Mouse (Mus musculus) midbrain, embryonic 10.5 days (tissue): ENCODE results near the gene BC048507. TPM values are rescaled to one million over a fixed set of nuclear protein-coding genes. Genes with fewer than 3 reads are reported as not detected.
"Not testable (repeated sequence)": the region's sequence is repeated elsewhere in the genome, so short reads cannot be mapped to it uniquely, and the experiment has no call there.

ENCODE experiments used
- DNase-seq: peaks from one replicate; pipeline ENCODE4 v3.0.0-alpha.2; 2017; ENCODE audit warnings: low spot score
- H3K27ac ChIP-seq: fragments of 300-500 bp; sonication (generic); replicated peaks from 2 replicates; pipeline ENCODE4 v1.5.1; 2016; ENCODE audit warnings: mild to moderate bottlenecking
- H3K27me3 ChIP-seq: fragments of 300-500 bp; sonication (generic); 2 replicates; pipeline ENCODE4 v1.6.1; 2016; ENCODE audit warnings: low read depth, mild to moderate bottlenecking; ENCODE audit not compliant: poor library complexity, severe bottlenecking
- H3K36me3 ChIP-seq: fragments of 300-500 bp; sonication (generic); 2 replicates; pipeline ENCODE4 v1.6.1; 2016; ENCODE audit warnings: mild to moderate bottlenecking, moderate library complexity
- H3K4me1 ChIP-seq: fragments of 300-500 bp; sonication (generic); 2 replicates; pipeline ENCODE4 v1.6.1; 2016
- H3K4me3 ChIP-seq: fragments of 300-500 bp; sonication (generic); 2 replicates; pipeline ENCODE4 v1.5.1; 2016; ENCODE audit warnings: mild to moderate bottlenecking, moderate library complexity
- H3K9me3 ChIP-seq: fragments of 300-500 bp; sonication (generic); replicated peaks from 2 replicates; pipeline ENCODE4 v1.6.1; 2016; ENCODE audit warnings: mild to moderate bottlenecking
- whole genome bisulfite sequencing: fragments of 180-500 bp; shearing (Covaris S2); methylation state at CpG from one replicate; pipeline ENCODE4 v1.1.7; 2016; 5-methylcytosine and 5-hydroxymethylcytosine counted together
- polyA plus RNA-seq: library from polyadenylated mRNA; unstranded; fragments of >200 nt; fragmentation: Nextera tagmentation; extraction: Ambion mirVana; gene quantifications from 2 replicates; pipeline ENCODE4 v1.2.1, GENCODE M21; 2016

The BC048507 gene
- not detected in 2 replicates for polyA plus RNA-seq

GRCm38 (mm10) chr13:67863026-67863425, at the start of gene BC048507:
TSS of gene BC048507 (plus strand) at chr13:67863326.
- Histone ChIP-seq H3K4me1 (no peaks in the 10 kb centered on the region), H3K27me3 (no peaks in the 10 kb centered on the region), H3K4me3 (no peak within 1 kb of the TSS), H3K36me3 (no peaks in the 10 kb centered on the region), H3K9me3 (no peaks in the 10 kb centered on the region), H3K27ac (no peak within 1 kb of the TSS)
- DNase-seq = no peak
- 88% methylated on average over 11 of the region's 11 CpGs for WGBS

- Histone ChIP-seq H3K27ac (peak within 1 kb of the TSS; percentile 90), H3K9me3 (peaks cover 12% of the 10 kb centered on the region; the same call in 1 of the 2 replicates), H3K4me3 (peak within 1 kb of the TSS; percentile 86), H3K27me3 (no peaks in the 10 kb centered on the region), H3K36me3 (peaks cover 22% of the 10 kb centered on the region), H3K4me1 (peaks cover 3% of the 10 kb centered on the region; the same call in 1 of the 2 replicates)
- DNase-seq = peak; percentile 81
- 6% methylated on average over 31 of the region's 31 CpGs for WGBS
Observed at GRCm38 (mm10) chr13:67813710-67814660, 49.1 kb upstream of the BC048507 start, which contains the start of gene Zfp273. TSS of gene Zfp273 (plus strand) at chr13:67813740.

- Histone ChIP-seq H3K9me3 (peaks cover 25% of the 10 kb centered on the region; the same call in 1 of the 2 replicates), H3K27ac (no peak overlapping the region), H3K4me1 (peaks cover 3% of the 10 kb centered on the region; the same call in 1 of the 2 replicates), H3K27me3 (no peaks in the 10 kb centered on the region), H3K36me3 (peaks cover 52% of the 10 kb centered on the region), H3K4me3 (no peak overlapping the region)
- no peak for DNase-seq
- 98% methylated on average over 1 of the region's 1 CpGs for WGBS
Observed at GRCm38 (mm10) chr13:67818636-67819035, 44.5 kb upstream of the BC048507 start.

GRCm38 (mm10) chr13:67830911-67831336, 32.2 kb upstream of the BC048507 start, which contains the start of gene Gm10037:
TSS of gene Gm10037 (plus strand) at chr13:67831106.
- peaks cover 13% of the 10 kb centered on the region for H3K36me3 ChIP-seq
- peak within 1 kb of the TSS; percentile 78 for H3K27ac ChIP-seq
- H3K4me1 ChIP-seq = peaks cover 7% of the 10 kb centered on the region
- peaks cover 8% of the 10 kb centered on the region for H3K9me3 ChIP-seq
- peak within 1 kb of the TSS; percentile 61 for H3K4me3 ChIP-seq
- WGBS = 3% methylated on average over 14 of the region's 14 CpGs
- peak; percentile 43 for DNase-seq
- no peaks in the 10 kb centered on the region for H3K27me3 ChIP-seq

- H3K9me3 ChIP-seq, H3K27me3 ChIP-seq, H3K36me3 ChIP-seq: not testable (repeated sequence)
Observed at GRCm38 (mm10) chr13:67833137-67833536, 30.0 kb upstream of the BC048507 start.

GRCm38 (mm10) chr13:67843775-67844118, 19.4 kb upstream of the BC048507 start:
- H3K9me3 ChIP-seq = no peaks in the 10 kb centered on the region
- H3K4me1 ChIP-seq = peaks cover 10% of the 10 kb centered on the region
- no peaks in the 10 kb centered on the region for H3K36me3 ChIP-seq
- H3K27me3 ChIP-seq = no peaks in the 10 kb centered on the region
- WGBS = 55% methylated on average over 6 of the region's 6 CpGs
- H3K4me3 ChIP-seq = peak overlapping the region; percentile 53
- no peak for DNase-seq
- H3K27ac ChIP-seq = no peak overlapping the region; the same call in 1 of the 2 replicates

More at GRCm38 (mm10) chr13:67833137-67833536, 30.0 kb upstream of the BC048507 start:
- not testable (repeated sequence) for H3K27ac ChIP-seq, DNase-seq, H3K4me3 ChIP-seq, H3K4me1 ChIP-seq

GRCm38 (mm10) chr13:67844119-67844852, 18.8 kb upstream of the BC048507 start:
- Histone ChIP-seq H3K9me3 (no peaks in the 10 kb centered on the region), H3K36me3 (no peaks in the 10 kb centered on the region), H3K27me3 (no peaks in the 10 kb centered on the region), H3K4me3 (peak overlapping the region; percentile 53), H3K27ac (peak overlapping the region; percentile 67), H3K4me1 (peaks cover 10% of the 10 kb centered on the region)
- 0% methylated on average over 15 of the region's 19 CpGs for WGBS
- peak; percentile 68 for DNase-seq

GRCm38 (mm10) chr13:67844853-67845194, 18.3 kb upstream of the BC048507 start:
- Histone ChIP-seq H3K9me3 (no peaks in the 10 kb centered on the region), H3K4me3 (peak overlapping the region; percentile 53), H3K27me3 (no peaks in the 10 kb centered on the region), H3K36me3 (no peaks in the 10 kb centered on the region), H3K27ac (no peak overlapping the region; the same call in 1 of the 2 replicates), H3K4me1 (peaks cover 10% of the 10 kb centered on the region)
- 19% methylated on average over 8 of the region's 8 CpGs for WGBS
- DNase-seq = no peak

- Histone ChIP-seq H3K4me3 (no peak overlapping the region), H3K4me1 (no peaks in the 10 kb centered on the region), H3K27ac (no peak overlapping the region), H3K36me3 (no peaks in the 10 kb centered on the region), H3K27me3 (no peaks in the 10 kb centered on the region), H3K9me3 (no peaks in the 10 kb centered on the region)
- 78% methylated on average over 3 of the region's 3 CpGs for WGBS
- no peak for DNase-seq
Observed at GRCm38 (mm10) chr13:67850361-67850760, 12.8 kb upstream of the BC048507 start.

GRCm38 (mm10) chr13:67853130-67853529, 10.0 kb upstream of the BC048507 start:
- Histone ChIP-seq H3K9me3 (no peaks in the 10 kb centered on the region), H3K27me3 (no peaks in the 10 kb centered on the region), H3K4me3 (no peak overlapping the region), H3K36me3 (no peaks in the 10 kb centered on the region), H3K27ac (no peak overlapping the region), H3K4me1 (no peaks in the 10 kb centered on the region)
- WGBS = 81% methylated on average over 6 of the region's 6 CpGs
- no peak for DNase-seq

GRCm38 (mm10) chr13:67853983-67854382, 9.1 kb upstream of the BC048507 start:
- no peak for DNase-seq
- no peak overlapping the region for H3K27ac ChIP-seq
- WGBS = 75% methylated on average over 2 of the region's 2 CpGs
- H3K27me3 ChIP-seq = no peaks in the 10 kb centered on the region
- H3K9me3 ChIP-seq = no peaks in the 10 kb centered on the region
- H3K4me3 ChIP-seq = no peak overlapping the region
- no peaks in the 10 kb centered on the region for H3K36me3 ChIP-seq
- no peaks in the 10 kb centered on the region for H3K4me1 ChIP-seq

- Histone ChIP-seq H3K36me3 (no peaks in the 10 kb centered on the region), H3K4me1 (no peaks in the 10 kb centered on the region), H3K9me3 (no peaks in the 10 kb centered on the region), H3K4me3 (no peak overlapping the region), H3K27ac (no peak overlapping the region), H3K27me3 (no peaks in the 10 kb centered on the region)
- WGBS = 8% methylated on average over 1 of the region's 1 CpGs
- no peak for DNase-seq
Observed at GRCm38 (mm10) chr13:67857317-67857716, 5.8 kb upstream of the BC048507 start.
